Mouse (Mus musculus) hindbrain, postnatal 0 days (tissue): ENCODE data around the gene Cd80. TPM values are rescaled to one million over a fixed set of nuclear protein-coding genes. Genes with fewer than 3 reads are reported as not detected.

Experiments
- ATAC-seq: fragments of 200-750 bp; cut with Nextera tagmentation; 2 replicates; pipeline ENCODE4 v1.8.0; 2017; ENCODE audit warnings: mild to moderate bottlenecking, moderate TSS enrichment, moderate library complexity
- DNase-seq: peaks from one replicate; pipeline ENCODE4 v3.0.0-alpha.2; 2015; ENCODE audit warnings: low spot score
- H3K27ac ChIP-seq: fragments of 300-500 bp; sonication (generic); 2 replicates; pipeline ENCODE4 v1.5.1; 2014; ENCODE audit warnings: mild to moderate bottlenecking
- H3K27me3 ChIP-seq: fragments of 300-500 bp; sonication (generic); 2 replicates; pipeline ENCODE4 v1.6.1; 2014; ENCODE audit warnings: low read length, mixed read lengths; ENCODE audit not compliant: insufficient read depth
- H3K36me3 ChIP-seq: fragments of 300-500 bp; sonication (generic); 2 replicates; pipeline ENCODE4 v1.6.1; 2014; ENCODE audit warnings: low read length, mixed read lengths; ENCODE audit not compliant: insufficient read depth
- H3K4me1 ChIP-seq: fragments of 300-500 bp; sonication (generic); 2 replicates; pipeline ENCODE4 v1.6.1; 2014; ENCODE audit warnings: antibody characterized with exemption, low read length, mixed read lengths; ENCODE audit not compliant: insufficient read depth
- H3K4me2 ChIP-seq: fragments of 300-500 bp; sonication (generic); 2 replicates; pipeline ENCODE4 v1.6.1; 2014; ENCODE audit warnings: low read depth, mild to moderate bottlenecking, low read length, moderate library complexity, mixed read lengths
- H3K4me3 ChIP-seq: fragments of 300-500 bp; sonication (generic); 2 replicates; pipeline ENCODE4 v1.5.1; 2014; ENCODE audit warnings: low read length
- H3K9ac ChIP-seq: fragments of 300-500 bp; sonication (generic); replicated peaks from 2 replicates; pipeline ENCODE4 v1.6.1; 2014; ENCODE audit warnings: mild to moderate bottlenecking, low read length, moderate library complexity, mixed read lengths
- H3K9me3 ChIP-seq: fragments of 300-500 bp; sonication (generic); 2 replicates; pipeline ENCODE4 v1.6.1; 2016; ENCODE audit warnings: low read length, mixed read lengths
- CTCF ChIP-seq: IDR thresholded peaks from 2 replicates; pipeline ENCODE4 v1.5.1; 2016; ENCODE audit warnings: antibody characterized with exemption, control low read depth, low read depth
- WGBS: fragments of 180-500 bp; shearing (Covaris S2); extraction: QIAGEN DNeasy Blood & Tissue Kit; methylation state at CpG from one replicate; pipeline ENCODE4 v1.1.7; 2014; 5-methylcytosine and 5-hydroxymethylcytosine counted together
- polyA plus RNA-seq: library from polyadenylated mRNA; unstranded; fragments of >200 nt; fragmentation: Nextera tagmentation; extraction: Ambion mirVana; gene quantifications from 2 replicates; pipeline ENCODE4 v1.2.1, GENCODE M21; 2015
- total RNA-seq: library from RNA; depleted of rRNA; stranded (reverse); fragments of >200 nt; gene quantifications from 2 replicates; pipeline ENCODE4 v1.2.3, GENCODE M21; 2014

Gene Cd80
- total and polyA plus RNA-seq, 2 experiments from 2014 or later = 0.16 to 0.24 TPM

DNA sequence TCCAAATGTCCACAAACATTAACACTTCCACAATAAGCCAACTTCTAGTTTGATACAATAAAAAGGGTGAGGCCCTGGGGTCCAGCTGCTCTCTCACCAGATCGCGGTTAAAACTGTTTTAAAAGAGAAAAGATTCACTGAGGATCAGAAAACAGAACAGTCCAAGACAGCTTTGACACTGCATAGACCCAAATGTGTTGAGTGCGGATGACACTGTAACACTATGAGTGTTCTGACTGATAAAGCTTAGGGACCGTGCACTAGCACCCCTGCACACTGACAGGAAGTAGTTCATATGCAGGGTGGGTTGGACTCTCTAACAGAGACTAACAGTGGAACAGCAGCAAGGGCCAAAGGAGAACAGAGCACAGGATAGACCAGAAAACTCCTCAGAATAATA is 1.4 kb upstream of the Cd80 start:
- no peaks in the 10 kb centered on the region for H3K27me3 ChIP-seq
- ATAC-seq (no peak), DNase-seq (no peak)
- H3K4me3 ChIP-seq = no peak overlapping the region
- no peak for TF ChIP-seq CTCF
- H3K4me2 ChIP-seq = no peak overlapping the region
- 92% methylated on average over 4 of the region's 4 CpGs for WGBS
- no peak overlapping the region for H3K27ac ChIP-seq
- peaks cover 8% of the 10 kb centered on the region for H3K4me1 ChIP-seq
- no peaks in the 10 kb centered on the region for H3K36me3 ChIP-seq
- no peak overlapping the region for H3K9ac ChIP-seq
- H3K9me3 ChIP-seq = no peaks in the 10 kb centered on the region

DNA sequence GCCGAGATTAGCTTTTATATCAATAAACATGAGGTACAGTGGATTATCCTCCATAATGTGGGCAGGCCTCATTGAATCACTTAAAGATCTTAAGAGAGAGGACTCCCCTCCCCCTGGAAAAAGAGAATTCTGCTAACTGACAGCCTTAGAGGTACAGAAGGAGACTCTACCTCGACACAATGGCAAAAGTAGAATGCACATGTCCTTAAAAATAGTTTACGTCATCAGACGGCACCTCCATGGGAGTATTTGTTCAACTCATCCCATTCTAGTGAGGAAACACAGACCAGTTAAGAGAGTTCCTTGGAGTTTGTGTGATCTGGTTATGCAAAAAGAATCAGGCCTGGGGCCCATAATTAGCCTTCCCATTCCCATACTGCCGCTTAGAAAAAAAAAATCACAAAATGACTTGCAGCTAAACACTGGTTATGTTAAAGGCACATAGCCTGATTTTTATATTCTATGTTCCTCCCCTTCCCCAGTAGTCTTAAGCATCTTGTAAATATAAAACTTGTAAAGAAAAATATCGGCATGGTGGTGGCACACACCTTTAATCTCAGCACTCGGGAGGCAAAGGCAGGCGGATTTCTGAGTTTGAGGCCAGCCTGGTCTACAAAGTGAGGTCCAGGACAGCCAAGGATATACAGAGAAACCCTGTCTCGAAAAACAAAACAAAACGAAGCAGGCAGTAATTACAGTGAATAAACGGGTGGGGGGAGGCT is 667 bp upstream of the Cd80 start:
- ATAC-seq (no peak), DNase-seq (no peak)
- H3K4me2 ChIP-seq = no peak overlapping the region
- no peak for TF ChIP-seq CTCF
- WGBS = 82% methylated on average over 11 of the region's 11 CpGs
- no peak overlapping the region for H3K9ac ChIP-seq
- H3K4me3 ChIP-seq = no peak overlapping the region
- H3K27ac ChIP-seq = no peak overlapping the region
- no peaks in the 10 kb centered on the region for H3K36me3 ChIP-seq
- peaks cover 8% of the 10 kb centered on the region for H3K4me1 ChIP-seq
- no peaks in the 10 kb centered on the region for H3K9me3 ChIP-seq
- H3K27me3 ChIP-seq = no peaks in the 10 kb centered on the region

DNA sequence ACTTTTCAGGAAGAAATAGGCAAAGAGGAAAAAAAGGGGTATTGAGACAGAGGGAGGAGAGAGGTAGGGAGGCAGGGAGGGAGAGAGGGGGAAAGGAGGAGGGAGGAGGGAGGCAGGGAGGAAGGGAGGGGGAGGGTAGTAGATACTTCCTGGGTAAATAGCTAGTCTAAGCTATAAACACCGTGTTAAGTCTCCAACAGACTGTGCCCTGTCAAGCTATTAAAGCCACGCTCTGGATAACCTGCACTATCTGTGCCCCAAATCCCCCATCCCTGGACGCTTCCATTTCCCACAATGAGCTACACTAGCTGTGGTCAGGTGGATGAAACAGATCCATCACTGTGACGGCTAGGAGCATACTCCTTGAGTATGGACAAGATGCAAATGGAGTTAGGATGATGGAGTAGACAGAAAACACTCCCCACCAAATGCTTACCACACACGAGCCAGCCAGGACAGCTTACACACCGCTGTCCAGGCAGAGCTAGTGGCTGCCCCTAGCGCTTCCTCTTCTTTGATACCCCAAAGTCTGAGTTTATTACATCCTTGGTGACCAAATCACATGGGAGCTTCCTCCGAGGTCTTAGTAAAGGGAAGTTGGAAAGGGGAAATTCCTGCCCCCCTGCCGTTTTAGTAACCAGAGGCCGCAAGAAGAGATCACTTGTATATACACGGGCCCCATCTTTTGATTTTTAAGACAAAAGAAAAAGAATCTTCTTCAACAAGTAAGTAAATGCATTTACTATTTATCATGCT is 1.6 kb downstream of the Cd80 start:
- Histone ChIP-seq H3K4me1 (no peaks in the 10 kb centered on the region), H3K36me3 (no peaks in the 10 kb centered on the region), H3K9me3 (no peaks in the 10 kb centered on the region), H3K27ac (no peak overlapping the region), H3K27me3 (no peaks in the 10 kb centered on the region), H3K9ac (no peak overlapping the region), H3K4me3 (no peak overlapping the region), H3K4me2 (no peak overlapping the region)
- no peak for DNase-seq
- TF ChIP-seq CTCF = no peak
- WGBS = 64% methylated on average over 11 of the region's 11 CpGs
- no peak for ATAC-seq

GRCm38 (mm10) chr16:38458600-38459280 is 3.4 kb downstream of the Cd80 start:
- Histone ChIP-seq H3K27ac (no peak overlapping the region), H3K4me1 (no peaks in the 10 kb centered on the region), H3K9ac (no peak overlapping the region), H3K9me3 (no peaks in the 10 kb centered on the region), H3K4me3 (no peak overlapping the region), H3K4me2 (no peak overlapping the region), H3K27me3 (no peaks in the 10 kb centered on the region), H3K36me3 (no peaks in the 10 kb centered on the region)
- DNase-seq (no peak), ATAC-seq (no peak)
- TF ChIP-seq CTCF = no peak
- WGBS = 69% methylated on average over 6 of the region's 6 CpGs

- no peaks in the 10 kb centered on the region for H3K9me3 ChIP-seq
- H3K27me3 ChIP-seq = no peaks in the 10 kb centered on the region
- H3K9ac ChIP-seq = no peak overlapping the region
- H3K4me1 ChIP-seq = no peaks in the 10 kb centered on the region
- H3K36me3 ChIP-seq = no peaks in the 10 kb centered on the region
- no peak for TF ChIP-seq CTCF
- H3K27ac ChIP-seq = no peak overlapping the region
- DNase-seq = no peak
- no peak overlapping the region for H3K4me2 ChIP-seq
- ATAC-seq = no peak
- no peak overlapping the region for H3K4me3 ChIP-seq
- 87% methylated on average over 4 of the region's 4 CpGs for WGBS
Observed at GRCm38 (mm10) chr16:38459990-38460389, 4.6 kb downstream of the Cd80 start.

GRCm38 (mm10) chr16:38461749-38462148 is 6.4 kb downstream of the Cd80 start:
- Histone ChIP-seq H3K27me3 (no peaks in the 10 kb centered on the region), H3K9ac (no peak overlapping the region)
- 77% methylated on average over 8 of the region's 8 CpGs for WGBS

DNA sequence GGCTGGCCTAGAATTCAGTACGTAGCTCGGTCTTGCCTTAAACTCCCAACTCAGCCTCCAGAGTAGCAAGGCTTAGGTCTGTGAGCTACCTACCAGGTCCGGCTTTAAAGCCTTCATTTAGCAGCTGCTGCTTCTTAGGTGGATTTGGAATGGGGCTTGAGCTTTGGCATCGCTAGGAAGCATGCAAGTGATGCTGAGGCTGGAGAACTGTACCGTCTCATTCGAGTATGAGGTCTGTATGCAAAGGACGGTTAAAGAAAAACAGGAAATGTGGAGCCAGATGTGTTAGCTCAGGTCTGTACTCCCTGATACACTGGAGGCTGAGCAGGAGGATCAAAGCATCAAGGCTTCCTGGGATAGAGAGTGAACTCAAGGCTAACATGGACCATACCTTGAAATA is 6.8 kb downstream of the Cd80 start:
- no peaks in the 10 kb centered on the region for H3K27me3 ChIP-seq
- no peak for TF ChIP-seq CTCF
- no peaks in the 10 kb centered on the region for H3K36me3 ChIP-seq
- H3K4me1 ChIP-seq = no peaks in the 10 kb centered on the region
- DNase-seq (no peak), ATAC-seq (no peak)
- 87% methylated on average over 7 of the region's 7 CpGs for WGBS
- no peak overlapping the region for H3K9ac ChIP-seq
- H3K9me3 ChIP-seq = no peaks in the 10 kb centered on the region
- H3K27ac ChIP-seq = no peak overlapping the region
- H3K4me3 ChIP-seq = no peak overlapping the region
- H3K4me2 ChIP-seq = no peak overlapping the region

More at GRCm38 (mm10) chr16:38461749-38462148, 6.4 kb downstream of the Cd80 start:
- H3K9me3 ChIP-seq = no peaks in the 10 kb centered on the region
- no peak for DNase-seq
- no peak overlapping the region for H3K4me2 ChIP-seq
- no peak overlapping the region for H3K27ac ChIP-seq
- no peak overlapping the region for H3K4me3 ChIP-seq
- H3K36me3 ChIP-seq = no peaks in the 10 kb centered on the region
- TF ChIP-seq CTCF = no peak
- no peaks in the 10 kb centered on the region for H3K4me1 ChIP-seq
- ATAC-seq = no peak
